Mouse (Mus musculus): ENCODE results near the gene Uimc1.

GRCm38 (mm10) chr13:55058042-55058441, 42.1 kb downstream of the Uimc1 start:
- no peak for TF ChIP-seq GATA1 (IDR thresholded peaks at IDR 0.05; ENCODE audit: borderline replicate concordance, low read length)
- no peak for TF ChIP-seq FLI1 (IDR thresholded peaks at IDR 0.05; ENCODE audit: low read length)

Measured in megakaryocyte, embryonic 14.5 days (primary cell).